Mouse (Mus musculus): Measurements from ENCODE around the gene Tent2. TPM values are rescaled to one million over a fixed set of nuclear protein-coding genes. Genes with fewer than 3 reads are reported as not detected.
A peak's percentile ranks its signal among the peaks of the same experiment; 100 is the strongest.

Tent2 gene
- 59.9 and 61.9 TPM in 2 replicates for polyA plus RNA-seq (2016; fragmentation: Nextera tagmentation; extraction: Ambion mirVana)

DNA sequence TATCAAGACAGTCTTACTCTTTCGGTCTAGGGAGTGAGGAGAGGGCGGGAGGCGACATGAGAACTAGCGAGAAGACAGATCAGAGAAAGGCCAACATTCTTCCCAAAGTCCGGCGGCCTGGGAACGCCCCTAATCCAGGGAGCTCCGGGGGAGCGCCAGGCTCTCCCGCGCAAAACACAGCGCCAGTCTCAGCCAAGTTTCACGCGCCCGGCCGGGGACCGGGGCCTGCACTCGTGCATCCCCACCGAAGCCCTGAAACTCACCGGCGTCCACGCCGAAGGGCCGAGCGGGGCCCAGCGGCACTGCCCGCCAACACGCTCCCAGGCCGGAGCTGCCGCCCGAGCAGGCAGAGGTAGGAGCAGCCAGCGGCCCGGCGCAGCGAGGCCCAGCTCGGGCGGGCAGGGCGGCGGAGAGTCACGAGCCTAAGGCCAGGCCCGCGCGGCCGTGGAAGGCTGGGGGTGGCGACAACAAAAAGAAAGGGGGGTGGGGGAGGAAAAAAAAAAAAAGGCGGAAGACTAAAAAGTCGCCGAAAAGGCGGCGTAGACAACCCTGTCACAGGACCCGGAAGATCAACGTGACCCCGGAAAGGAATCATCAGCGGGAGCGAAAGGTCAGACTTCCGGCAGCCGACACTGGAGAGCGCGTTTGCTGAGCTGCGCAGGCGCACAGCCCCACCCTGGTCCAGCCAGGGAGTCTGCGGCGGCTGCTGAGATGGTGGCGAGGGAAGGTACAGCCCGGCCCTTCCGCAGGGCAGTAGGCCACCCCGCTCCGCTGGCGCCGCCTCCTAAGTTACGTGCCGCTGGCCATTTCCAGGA is at the start of gene Tent2:
Gene Tent2, minus strand, starts transcription at position 555 of the 815 bp plus-strand sequence.
- peak within 1 kb of the TSS; percentile 65 for H3K4me2 ChIP-seq (replicated peaks)
- peak within 1 kb of the TSS; percentile 96 for H3K9ac ChIP-seq (replicated peaks)
- peak within 1 kb of the TSS; percentile 95 for H3K27ac ChIP-seq (replicated peaks)
- peak; percentile 99 for ATAC-seq (ENCODE audit: low FRiP score, low read depth)
- H3K9me3 ChIP-seq, result no peaks in the 10 kb centered on the region
- no peaks in the 10 kb centered on the region for H3K36me3 ChIP-seq
- H3K4me3 ChIP-seq, result peak within 1 kb of the TSS; percentile 97
- under 1% methylated on average over 72 of the region's 72 CpGs for WGBS
- H3K27me3 ChIP-seq, result no peaks in the 10 kb centered on the region
- peaks cover 10% of the 10 kb centered on the region; the same call in 1 of the 2 replicates for H3K4me1 ChIP-seq

DNA sequence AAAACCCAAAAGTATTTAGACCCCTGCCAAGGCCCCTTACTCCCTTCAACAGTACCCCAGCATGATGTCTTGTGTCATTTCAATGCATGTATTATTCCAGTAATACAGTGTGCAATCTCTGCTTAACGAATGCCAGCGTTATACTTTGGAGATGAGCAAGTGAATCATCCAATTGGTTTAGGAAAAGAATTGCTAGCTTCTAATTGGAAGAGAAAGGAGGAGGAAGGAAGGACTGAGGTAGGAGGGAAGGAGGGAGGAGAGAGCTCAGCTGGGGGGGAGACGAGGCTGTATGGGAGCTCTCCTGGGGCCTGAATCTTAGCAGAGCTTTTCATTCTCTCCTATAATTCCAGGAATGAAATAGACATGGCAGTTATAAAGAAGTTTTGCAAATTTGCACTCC is 49.0 kb upstream of the Tent2 start:
- H3K9me3 ChIP-seq, result no peaks in the 10 kb centered on the region
- H3K9ac ChIP-seq (replicated peaks), result no peak overlapping the region
- no peak for ATAC-seq (ENCODE audit: low FRiP score, low read depth)
- H3K4me1 ChIP-seq, result no peaks in the 10 kb centered on the region
- 49% methylated on average over 3 of the region's 3 CpGs for WGBS
- no peak overlapping the region for H3K4me2 ChIP-seq (replicated peaks)
- no peaks in the 10 kb centered on the region for H3K27me3 ChIP-seq
- no peak overlapping the region for H3K4me3 ChIP-seq
- H3K36me3 ChIP-seq, result no peaks in the 10 kb centered on the region
- no peak overlapping the region for H3K27ac ChIP-seq (replicated peaks)

DNA sequence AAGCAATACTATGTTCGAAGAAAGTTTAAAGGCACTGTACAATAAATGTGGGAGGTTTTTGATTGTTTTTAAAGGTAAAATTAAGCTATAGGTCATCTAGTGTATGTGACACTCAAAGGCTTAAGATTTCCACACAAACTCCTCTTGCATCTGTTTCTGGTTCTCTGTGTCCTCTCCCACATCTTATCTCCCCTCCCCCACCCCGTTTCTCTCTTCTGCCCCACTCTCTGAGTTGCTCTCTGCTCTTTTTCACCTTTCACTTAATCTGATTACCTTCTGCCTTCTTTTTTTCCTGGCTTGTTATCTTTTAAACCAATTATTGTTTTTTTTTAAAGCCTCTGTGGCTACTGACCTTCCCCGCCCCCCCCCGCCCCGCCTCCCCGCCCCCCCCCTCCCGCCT is 47.4 kb upstream of the Tent2 start:
- H3K4me2 ChIP-seq (replicated peaks), result no peak overlapping the region

DNA sequence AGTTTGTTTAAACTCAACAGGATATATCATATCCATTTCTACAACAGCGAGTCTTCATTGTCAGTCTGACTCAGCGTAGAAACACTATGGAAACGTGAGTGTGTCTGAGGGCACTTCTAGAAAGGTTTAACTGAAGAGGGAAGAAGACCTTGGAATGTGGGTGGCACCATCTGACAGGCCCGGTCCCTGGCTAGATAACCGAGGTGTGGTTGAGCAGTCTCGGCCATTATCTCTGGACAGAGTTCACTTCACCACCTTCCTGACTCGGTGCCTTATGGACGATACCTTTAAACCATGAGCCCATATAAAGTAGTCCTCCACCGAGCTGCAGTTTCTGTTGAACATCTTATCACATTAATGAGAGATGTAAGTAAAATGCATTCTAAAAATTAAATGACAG is 46.9 kb upstream of the Tent2 start:
- H3K4me2 ChIP-seq (replicated peaks), result no peak overlapping the region
- H3K36me3 ChIP-seq, result no peaks in the 10 kb centered on the region
- no peak for ATAC-seq (ENCODE audit: low FRiP score, low read depth)
- no peaks in the 10 kb centered on the region for H3K4me1 ChIP-seq
- H3K4me3 ChIP-seq, result no peak overlapping the region
- no peak overlapping the region for H3K9ac ChIP-seq (replicated peaks)
- H3K9me3 ChIP-seq, result no peaks in the 10 kb centered on the region
- 86% methylated on average over 9 of the region's 9 CpGs for WGBS
- H3K27ac ChIP-seq (replicated peaks), result no peak overlapping the region
- no peaks in the 10 kb centered on the region for H3K27me3 ChIP-seq

More for the DNA sequence above, 47.4 kb upstream of the Tent2 start:
- H3K9me3 ChIP-seq, result no peaks in the 10 kb centered on the region
- no peaks in the 10 kb centered on the region for H3K4me1 ChIP-seq
- 57% methylated on average over 2 of the region's 7 CpGs for WGBS
- no peaks in the 10 kb centered on the region for H3K36me3 ChIP-seq
- ATAC-seq (ENCODE audit: low FRiP score, low read depth), result no peak
- H3K27ac ChIP-seq (replicated peaks), result no peak overlapping the region
- H3K4me3 ChIP-seq, result no peak overlapping the region
- H3K27me3 ChIP-seq, result no peaks in the 10 kb centered on the region
- no peak overlapping the region for H3K9ac ChIP-seq (replicated peaks)

DNA sequence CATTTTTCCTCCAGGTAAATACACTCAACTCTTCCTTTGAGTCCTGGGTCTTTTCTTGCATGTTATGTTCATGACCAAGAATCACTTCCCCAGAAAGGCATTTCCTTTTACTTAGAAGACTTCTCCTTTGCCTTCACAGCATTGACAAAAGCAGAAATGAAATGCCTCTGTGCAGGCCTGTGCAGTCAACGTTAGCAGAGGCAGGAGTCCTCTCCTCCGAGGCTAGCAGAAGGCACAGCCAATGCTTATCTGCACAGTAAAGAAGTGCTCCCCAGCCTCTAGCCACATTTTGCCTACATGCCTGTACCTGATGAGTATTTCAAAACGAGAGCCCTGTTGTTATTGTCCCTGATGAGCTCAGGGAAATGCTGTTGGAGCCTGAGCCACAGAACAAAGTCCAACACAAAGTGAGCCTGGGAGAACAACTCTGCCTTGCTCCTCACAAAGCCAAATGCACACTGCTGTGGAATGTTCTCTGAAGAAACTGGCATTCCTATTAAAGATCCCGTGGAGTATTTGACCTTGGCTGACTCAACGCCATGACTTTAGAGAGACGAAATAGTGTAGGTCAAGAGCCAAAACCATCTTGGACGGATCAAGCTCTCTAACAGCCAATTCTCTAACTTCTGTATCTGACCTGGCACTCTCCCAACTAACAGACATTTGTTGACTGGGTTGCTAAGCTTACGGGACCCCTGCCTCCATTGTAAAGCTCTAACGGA is 45.7 kb upstream of the Tent2 start:
- no peak overlapping the region for H3K4me3 ChIP-seq
- WGBS, result 88% methylated on average over 9 of the region's 9 CpGs

DNA sequence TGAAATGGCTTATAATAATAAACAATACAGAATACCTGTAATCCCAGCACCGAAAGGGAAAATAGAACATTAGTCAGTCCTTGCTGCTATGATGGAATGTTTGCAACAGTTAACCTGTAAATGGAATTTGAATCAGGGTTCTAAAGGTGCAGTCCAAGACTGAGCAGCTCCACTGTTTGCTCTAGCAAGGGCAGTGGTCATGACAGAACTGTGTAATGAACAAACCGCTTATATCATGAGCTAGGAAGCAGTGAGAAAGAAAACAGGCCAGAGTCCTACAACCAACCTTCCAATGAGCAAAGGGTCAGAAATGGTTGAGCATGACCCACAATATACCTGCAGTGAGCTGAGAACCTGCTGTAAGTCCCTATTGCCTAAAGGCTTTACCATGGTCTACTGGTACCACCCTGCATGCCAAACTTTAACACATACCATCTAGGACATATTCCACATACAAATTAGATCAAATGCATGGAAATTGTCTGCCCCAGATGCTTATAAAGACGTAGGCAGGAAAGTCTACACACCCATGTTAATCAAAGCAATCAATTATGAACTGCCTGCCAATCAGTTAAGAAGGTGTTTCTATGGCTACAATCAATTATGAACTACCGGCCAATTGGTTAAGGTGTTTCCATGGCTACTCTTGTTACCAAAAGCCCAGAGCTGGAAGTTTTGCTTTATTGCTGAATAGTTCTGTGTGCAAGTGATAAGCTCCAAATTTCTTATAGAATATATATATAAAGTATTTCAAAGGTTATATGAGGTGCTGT is 42.3 kb upstream of the Tent2 start:
- Histone ChIP-seq H3K9me3 (no peaks in the 10 kb centered on the region), H3K4me2 (replicated peaks) (no peak overlapping the region), H3K36me3 (no peaks in the 10 kb centered on the region), H3K9ac (replicated peaks) (no peak overlapping the region), H3K27me3 (no peaks in the 10 kb centered on the region), H3K4me1 (no peaks in the 10 kb centered on the region), H3K4me3 (no peak overlapping the region), H3K27ac (replicated peaks) (no peak overlapping the region)
- ATAC-seq (ENCODE audit: low FRiP score, low read depth), result no peak
- WGBS, result 85% methylated on average over 4 of the region's 4 CpGs

More for the DNA sequence above, 45.7 kb upstream of the Tent2 start:
- ATAC-seq (ENCODE audit: low FRiP score, low read depth), result no peak
- Histone ChIP-seq H3K4me2 (replicated peaks) (no peak overlapping the region), H3K4me1 (no peaks in the 10 kb centered on the region), H3K36me3 (no peaks in the 10 kb centered on the region), H3K9ac (replicated peaks) (no peak overlapping the region), H3K27ac (replicated peaks) (no peak overlapping the region), H3K27me3 (no peaks in the 10 kb centered on the region), H3K9me3 (no peaks in the 10 kb centered on the region)

DNA sequence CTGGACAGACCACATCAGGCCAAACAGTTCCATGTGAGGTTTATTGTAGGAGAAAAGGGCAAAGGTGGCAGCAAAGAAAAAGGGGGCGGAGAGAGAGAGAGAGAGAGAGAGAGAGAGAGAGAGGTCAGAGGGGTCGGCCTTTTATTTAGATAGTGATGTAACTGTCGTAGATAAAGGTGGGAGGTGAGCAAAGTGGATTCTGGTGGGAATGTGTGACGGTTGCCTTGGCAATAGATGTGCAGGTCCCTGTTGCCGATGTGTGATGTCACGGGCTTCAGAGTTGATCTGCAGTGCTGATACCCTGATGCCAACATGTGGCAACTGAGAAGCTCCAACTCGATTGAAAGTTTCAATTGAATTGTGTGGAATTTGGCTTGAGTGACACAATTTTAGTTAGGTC is 40.1 kb upstream of the Tent2 start:
- no peaks in the 10 kb centered on the region for H3K27me3 ChIP-seq
- no peak for ATAC-seq (ENCODE audit: low FRiP score, low read depth)
- H3K4me1 ChIP-seq, result no peaks in the 10 kb centered on the region
- no peaks in the 10 kb centered on the region for H3K9me3 ChIP-seq
- no peak overlapping the region for H3K4me3 ChIP-seq
- no peaks in the 10 kb centered on the region for H3K36me3 ChIP-seq
- 91% methylated on average over 7 of the region's 7 CpGs for WGBS
- H3K27ac ChIP-seq (replicated peaks), result no peak overlapping the region
- H3K4me2 ChIP-seq (replicated peaks), result no peak overlapping the region
- H3K9ac ChIP-seq (replicated peaks), result no peak overlapping the region

DNA sequence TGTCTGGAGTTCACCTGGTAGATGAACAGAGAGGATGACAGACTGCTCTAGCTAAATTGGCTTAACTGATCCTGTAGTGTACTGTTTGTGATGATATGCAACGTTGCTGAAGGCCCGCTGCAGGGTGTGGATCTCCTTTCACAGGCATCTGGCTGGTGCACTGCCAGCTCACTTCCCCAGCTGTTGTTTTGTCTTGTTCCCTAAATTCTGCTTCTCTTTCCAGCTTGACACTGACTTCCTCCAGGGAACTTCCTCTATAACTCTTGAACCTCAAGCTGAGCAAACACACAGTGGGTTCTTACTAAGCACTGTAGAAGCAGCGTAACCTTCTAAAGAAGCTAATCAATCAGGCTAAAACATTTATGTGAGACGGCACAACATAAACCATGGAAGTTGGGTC is 38.8 kb upstream of the Tent2 start:
- no peaks in the 10 kb centered on the region for H3K4me1 ChIP-seq
- 83% methylated on average over 4 of the region's 4 CpGs for WGBS
- ATAC-seq (ENCODE audit: low FRiP score, low read depth), result no peak

DNA sequence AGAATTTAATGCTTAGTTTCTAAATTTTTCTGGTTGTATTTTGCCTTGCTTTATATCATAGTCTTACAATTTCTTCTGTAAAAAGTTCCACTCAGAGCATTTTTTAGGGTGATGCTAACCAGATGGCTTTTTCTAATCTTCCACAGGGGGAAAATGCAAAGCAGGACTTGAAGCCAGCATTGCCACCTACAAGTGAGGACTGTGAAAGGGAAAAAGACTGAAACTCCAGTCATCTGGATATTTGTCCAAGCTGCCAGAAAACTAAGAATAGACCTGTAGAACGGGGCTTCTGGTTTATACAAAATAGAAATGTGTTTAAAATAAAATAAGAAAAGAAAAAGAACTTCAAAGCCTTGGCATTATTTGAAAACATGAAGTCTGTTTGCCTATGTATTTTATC is 19.6 kb upstream of the Tent2 start:
- no peak overlapping the region for H3K27ac ChIP-seq (replicated peaks)
- 92% methylated on average over 1 of the region's 1 CpGs for WGBS
- no peak overlapping the region for H3K4me3 ChIP-seq
- no peaks in the 10 kb centered on the region for H3K4me1 ChIP-seq
- no peaks in the 10 kb centered on the region for H3K9me3 ChIP-seq
- H3K36me3 ChIP-seq, result no peaks in the 10 kb centered on the region
- no peak for ATAC-seq (ENCODE audit: low FRiP score, low read depth)
- no peak overlapping the region for H3K9ac ChIP-seq (replicated peaks)
- no peaks in the 10 kb centered on the region for H3K27me3 ChIP-seq
- H3K4me2 ChIP-seq (replicated peaks), result no peak overlapping the region

More for the DNA sequence above, 38.8 kb upstream of the Tent2 start:
- no peak overlapping the region for H3K4me3 ChIP-seq
- no peaks in the 10 kb centered on the region for H3K36me3 ChIP-seq
- H3K9me3 ChIP-seq, result no peaks in the 10 kb centered on the region
- no peak overlapping the region for H3K9ac ChIP-seq (replicated peaks)
- H3K27me3 ChIP-seq, result no peaks in the 10 kb centered on the region
- H3K4me2 ChIP-seq (replicated peaks), result no peak overlapping the region
- no peak overlapping the region for H3K27ac ChIP-seq (replicated peaks)

DNA sequence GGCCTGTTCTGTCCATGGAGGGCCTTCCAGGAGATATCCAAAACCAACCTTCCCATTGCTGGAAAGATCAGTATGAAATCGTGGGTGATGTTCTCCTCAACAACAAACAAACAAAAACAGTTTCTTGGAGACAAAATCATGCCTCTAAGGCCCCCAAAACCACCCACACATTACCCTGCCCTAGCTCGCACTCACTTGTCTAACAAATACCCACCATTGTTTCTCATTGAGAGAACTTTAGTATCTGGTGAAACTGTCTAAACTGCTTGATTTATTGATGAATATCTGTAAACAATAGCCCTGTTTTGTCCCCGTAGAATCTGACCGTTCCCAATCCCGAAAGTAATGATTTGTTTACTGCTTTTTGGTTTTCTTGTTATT is 451 bp upstream of the Tent2 start:
- H3K4me1 ChIP-seq, result peaks cover 10% of the 10 kb centered on the region; the same call in 1 of the 2 replicates
- no peaks in the 10 kb centered on the region for H3K9me3 ChIP-seq
- peak overlapping the region; percentile 58 for H3K9ac ChIP-seq (replicated peaks)
- 74% methylated on average over 5 of the region's 5 CpGs for WGBS
- ATAC-seq (ENCODE audit: low FRiP score, low read depth), result no peak; the same call in 1 of the 2 replicates
- H3K27ac ChIP-seq (replicated peaks), result peak overlapping the region; percentile 95
- peak overlapping the region; percentile 97 for H3K4me3 ChIP-seq
- peak overlapping the region; percentile 56 for H3K4me2 ChIP-seq (replicated peaks)
- H3K36me3 ChIP-seq, result no peaks in the 10 kb centered on the region
- H3K27me3 ChIP-seq, result no peaks in the 10 kb centered on the region

DNA sequence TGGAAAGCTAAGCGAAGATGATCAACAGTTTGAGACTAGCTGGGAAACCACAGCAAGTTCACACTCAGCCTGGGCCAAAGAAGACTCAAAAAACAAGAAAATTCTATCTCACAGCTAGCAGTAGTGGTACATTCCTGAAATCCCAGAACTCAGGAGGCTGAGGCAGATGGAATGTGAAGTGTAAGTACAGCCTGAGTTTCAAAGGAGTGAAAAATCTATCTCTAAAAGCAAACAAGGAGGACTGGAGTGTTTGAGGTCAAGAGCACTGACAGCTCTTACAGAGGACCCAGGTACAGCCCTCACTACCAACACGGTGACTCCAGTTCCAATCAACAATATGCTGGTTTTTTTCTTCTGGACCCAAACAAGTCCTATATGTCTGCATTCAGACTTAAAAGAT is 2.8 kb downstream of the Tent2 start:
- no peak for ATAC-seq (ENCODE audit: low FRiP score, low read depth)
- Histone ChIP-seq H3K4me1 (peaks cover 10% of the 10 kb centered on the region; the same call in 1 of the 2 replicates), H3K27me3 (no peaks in the 10 kb centered on the region), H3K27ac (replicated peaks) (no peak overlapping the region), H3K4me2 (replicated peaks) (no peak overlapping the region), H3K4me3 (no peak overlapping the region), H3K9ac (replicated peaks) (no peak overlapping the region), H3K9me3 (no peaks in the 10 kb centered on the region), H3K36me3 (no peaks in the 10 kb centered on the region)
- 89% methylated on average over 2 of the region's 2 CpGs for WGBS

DNA sequence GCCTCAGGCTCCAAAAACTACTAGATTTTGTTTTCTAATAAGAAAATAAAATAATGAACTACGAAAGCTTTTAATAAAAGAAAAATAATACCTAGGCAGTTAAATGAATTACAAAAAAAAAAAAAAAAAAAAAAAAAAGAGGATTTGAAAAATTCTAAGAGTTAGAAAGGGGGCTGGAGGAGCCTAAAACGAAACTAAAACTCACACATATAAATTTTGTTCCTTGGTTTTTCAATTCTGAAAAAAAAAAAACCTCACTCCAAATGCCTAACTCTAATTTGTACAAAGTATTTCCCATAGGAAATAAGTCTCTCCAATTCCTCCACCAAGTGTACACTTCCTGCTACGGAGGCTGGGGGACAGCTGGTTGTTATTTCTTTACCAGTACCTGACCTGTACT is 3.4 kb downstream of the Tent2 start:
- 93% methylated on average over 3 of the region's 3 CpGs for WGBS
- ATAC-seq (ENCODE audit: low FRiP score, low read depth), result no peak
- no peak overlapping the region for H3K9ac ChIP-seq (replicated peaks)
- no peaks in the 10 kb centered on the region for H3K9me3 ChIP-seq
- no peak overlapping the region for H3K4me3 ChIP-seq
- 0 out of 2 replicates have a peak, but pooled peaks cover 4% of the 10 kb centered on the region for H3K36me3 ChIP-seq
- peaks cover 10% of the 10 kb centered on the region; the same call in 1 of the 2 replicates for H3K4me1 ChIP-seq
- H3K27ac ChIP-seq (replicated peaks), result no peak overlapping the region
- H3K4me2 ChIP-seq (replicated peaks), result no peak overlapping the region
- no peaks in the 10 kb centered on the region for H3K27me3 ChIP-seq
